Mouse (Mus musculus): ENCODE data around the gene Ssx2ip. TPM values are rescaled to one million over a fixed set of nuclear protein-coding genes. Genes with fewer than 3 reads are reported as not detected.

Ssx2ip gene
- 3.5 TPM for polyA plus RNA-seq (2017; shearing (Covaris generic))

GRCm38 (mm10) chr3:146404311-146405201 lies at the start of gene Ssx2ip:
Gene Ssx2ip (plus strand): TSS chr3:146404642.

GRCm38 (mm10) chr3:146449745-146450250 lies 45.4 kb downstream of the Ssx2ip start, which contains the start of gene Ctbs:
Gene Ctbs (plus strand): TSS chr3:146449795.

Other genes starting within 250 kb of the Ssx2ip start
- not detected for gene Lpar3, start 183.7 kb upstream of the Ssx2ip start, polyA plus RNA-seq (2017; shearing (Covaris generic))
- gene Ctbs, start 45.2 kb downstream of the Ssx2ip start, polyA plus RNA-seq (2017; shearing (Covaris generic)): 9.2 TPM
- gene Spata1, start 95.1 kb downstream of the Ssx2ip start, polyA plus RNA-seq (2017; shearing (Covaris generic)): 11.6 TPM
- 454 TPM for gene Gng5, start 95.2 kb downstream of the Ssx2ip start, polyA plus RNA-seq (2017; shearing (Covaris generic))
- gene Rpf1, start 116.8 kb downstream of the Ssx2ip start, polyA plus RNA-seq (2017; shearing (Covaris generic)): 72.3 TPM
- not detected for gene Uox, start 165.8 kb downstream of the Ssx2ip start, polyA plus RNA-seq (2017; shearing (Covaris generic))
- gene Dnase2b, start 211.0 kb downstream of the Ssx2ip start, polyA plus RNA-seq (2017; shearing (Covaris generic)): not detected
- not detected for gene 4930503B20Rik, start 246.7 kb downstream of the Ssx2ip start, polyA plus RNA-seq (2017; shearing (Covaris generic))